Mouse (Mus musculus): ENCODE measurements at regions not wholly inside any gene's neighbourhood (a gene's known extent, or its start where the extent isn't known, plus 50 kb on each side); places are given as distances from the start of the nearest gene placed in this dataset.

DNA sequence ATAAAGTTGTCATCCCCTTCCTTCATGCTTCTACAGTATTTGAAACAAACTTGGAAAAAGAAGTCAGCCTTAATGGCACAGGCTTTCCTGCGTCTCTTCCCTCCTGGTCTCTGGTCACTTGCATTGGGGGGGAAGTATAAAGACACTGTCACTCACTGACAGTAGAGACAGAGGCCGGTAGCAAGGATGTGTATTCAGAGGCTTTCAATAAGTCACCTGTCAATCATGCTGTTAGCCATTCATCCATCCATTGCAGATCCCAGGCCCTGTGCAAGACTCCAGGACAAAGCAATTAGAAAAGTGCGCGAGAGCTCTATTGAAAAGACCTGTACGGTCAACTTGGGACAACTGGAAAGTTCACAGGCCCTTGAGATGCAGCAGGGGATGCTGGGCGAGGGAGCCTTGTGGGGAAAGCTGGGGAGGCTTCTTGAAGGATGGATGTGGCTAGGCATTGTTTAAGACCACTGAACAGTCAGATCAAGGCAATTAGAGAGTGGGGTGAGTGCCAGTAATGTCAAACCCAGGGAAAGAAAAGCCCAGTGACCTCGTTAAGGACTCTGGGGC is 212.0 kb downstream of the Pten start:
- POLR2A ChIA-PET = no interaction called here
- DNase-seq (ENCODE audit: low read depth, low spot score) (no peak), ATAC-seq (no peak)
- in situ Hi-C loops (cut with MboI; ENCODE audit: low pct_unique_long_range_greater_than_20kb) = loop anchor here (10.0 kb wide), 1 partner anchor 256 kb away; no protein-coding TSS in a partner anchor
- CTCF ChIA-PET = no interaction called here
- no peak for TF ChIP-seq CTCF (IDR thresholded peaks at IDR 0.05)
- H3K27me3 ChIP-seq = no peaks in the 10 kb centered on the region

DNA sequence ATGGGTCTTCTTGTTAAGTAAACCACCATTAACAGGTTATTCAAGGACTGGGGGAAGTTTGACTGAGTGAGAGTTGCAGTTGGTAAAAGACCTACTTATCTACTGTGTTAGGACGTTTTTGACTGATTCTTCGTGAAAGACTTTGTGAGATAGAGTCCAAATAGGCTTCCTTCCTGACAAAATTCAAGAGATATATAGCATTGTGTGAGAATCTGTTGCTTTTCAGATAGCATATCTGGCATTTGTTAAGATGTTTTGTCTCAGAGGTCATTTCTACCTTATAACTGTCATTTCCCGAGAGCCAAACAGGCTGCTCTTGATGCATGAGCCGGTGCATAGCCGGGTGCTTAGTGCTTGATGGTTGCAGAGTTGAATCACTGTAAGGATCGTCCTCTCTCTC is 214.8 kb downstream of the Pten start:
- CTCF ChIA-PET = interaction anchor here (1.0 kb wide), 1 partner anchor 15 kb away, joined by 3 read pairs; no protein-coding TSS in a partner anchor
- DNase-seq (ENCODE audit: low read depth, low spot score) = no peak
- TF ChIP-seq CTCF (IDR thresholded peaks at IDR 0.05) = no peak
- no peak for ATAC-seq
- H3K27me3 ChIP-seq = no peaks in the 10 kb centered on the region
- in situ Hi-C loops (cut with MboI; ENCODE audit: low pct_unique_long_range_greater_than_20kb) = no loop called here
- POLR2A ChIA-PET = no interaction called here

DNA sequence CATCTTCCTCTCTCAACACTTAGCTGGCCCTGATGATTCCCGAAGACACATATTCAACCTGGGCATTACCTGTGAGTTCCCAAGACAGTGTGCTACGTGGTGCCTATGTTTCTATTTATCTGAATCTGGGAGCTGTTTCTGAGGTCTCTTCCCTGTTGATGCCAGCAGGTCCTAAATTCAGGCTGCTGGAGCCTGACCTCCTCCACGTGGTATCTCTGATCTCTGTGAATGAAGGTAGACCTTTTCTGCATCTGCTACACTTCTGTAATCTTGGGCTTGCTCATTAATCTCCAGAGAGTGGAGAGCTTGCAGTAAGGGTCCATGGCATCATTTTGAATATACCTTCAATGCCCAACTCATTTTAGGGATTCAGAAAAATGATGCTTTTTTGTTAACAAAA is 215.8 kb downstream of the Pten start:
- H3K27me3 ChIP-seq = no peaks in the 10 kb centered on the region
- POLR2A ChIA-PET = no interaction called here
- DNase-seq (ENCODE audit: low read depth, low spot score) = no peak
- CTCF ChIA-PET = no interaction called here
- in situ Hi-C loops (cut with MboI; ENCODE audit: low pct_unique_long_range_greater_than_20kb) = no loop called here
- no peak for ATAC-seq
- TF ChIP-seq CTCF (IDR thresholded peaks at IDR 0.05) = no peak

DNA sequence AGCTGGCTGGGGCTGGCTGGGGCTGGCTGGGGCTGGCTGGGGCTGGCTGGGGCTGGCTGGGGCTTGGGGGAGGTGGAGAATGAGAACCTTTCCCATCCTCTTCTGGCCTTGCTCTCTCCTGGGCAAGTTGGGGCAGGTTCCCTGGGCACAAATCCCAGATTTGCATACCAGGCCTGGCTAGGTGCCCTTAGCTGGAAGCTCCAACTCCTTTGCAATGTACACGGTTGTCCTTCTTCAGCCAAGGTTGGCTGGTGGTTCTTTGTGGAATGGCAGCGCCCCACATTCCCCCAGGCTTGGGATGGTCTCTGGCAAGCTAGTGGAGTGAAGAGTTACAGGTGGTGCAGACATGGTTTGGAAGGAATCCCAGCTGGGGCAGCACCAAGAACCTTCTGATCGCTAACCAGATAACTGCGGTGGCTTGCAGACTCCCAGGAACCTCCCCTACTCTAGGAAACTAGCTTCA is 217.5 kb downstream of the Pten start:
- CTCF ChIA-PET = interaction anchor here (1.2 to 1.5 kb wide), 3 partner anchors 9 to 134 kb away, joined by 3 to 4 read pairs (median 3); no protein-coding TSS in a partner anchor
- TF ChIP-seq CTCF (IDR thresholded peaks at IDR 0.05) = no peak
- DNase-seq (ENCODE audit: low read depth, low spot score) (no peak), ATAC-seq (peak; percentile 21)
- in situ Hi-C loops (cut with MboI; ENCODE audit: low pct_unique_long_range_greater_than_20kb) = no loop called here
- no peaks in the 10 kb centered on the region for H3K27me3 ChIP-seq
- POLR2A ChIA-PET = no interaction called here

DNA sequence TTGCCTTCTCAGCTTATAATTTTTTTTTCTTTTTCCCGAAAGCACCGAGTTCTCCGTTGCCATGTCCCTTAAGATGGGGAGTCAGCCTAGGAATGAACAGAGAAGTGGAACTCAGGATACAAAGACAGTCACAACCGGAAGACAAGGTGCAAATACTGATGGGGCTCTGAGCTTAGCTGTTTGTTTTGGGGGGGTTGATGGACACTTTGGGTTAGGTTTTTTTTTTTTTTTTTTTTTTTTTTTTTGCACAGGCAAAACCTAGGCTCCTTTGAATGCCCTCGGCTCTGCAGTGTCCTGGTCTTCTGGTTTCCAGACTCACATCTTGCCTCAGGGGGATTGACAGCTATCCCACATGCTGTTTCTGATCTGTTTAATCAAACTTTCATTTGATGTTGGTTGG is 218.0 kb downstream of the Pten start:
- in situ Hi-C loops (cut with MboI; ENCODE audit: low pct_unique_long_range_greater_than_20kb) = no loop called here
- CTCF ChIA-PET = interaction anchor here (1.2 to 1.5 kb wide), 3 partner anchors 11 to 134 kb away, joined by 3 to 5 read pairs (median 3); no protein-coding TSS in a partner anchor
- DNase-seq (ENCODE audit: low read depth, low spot score) = no peak

DNA sequence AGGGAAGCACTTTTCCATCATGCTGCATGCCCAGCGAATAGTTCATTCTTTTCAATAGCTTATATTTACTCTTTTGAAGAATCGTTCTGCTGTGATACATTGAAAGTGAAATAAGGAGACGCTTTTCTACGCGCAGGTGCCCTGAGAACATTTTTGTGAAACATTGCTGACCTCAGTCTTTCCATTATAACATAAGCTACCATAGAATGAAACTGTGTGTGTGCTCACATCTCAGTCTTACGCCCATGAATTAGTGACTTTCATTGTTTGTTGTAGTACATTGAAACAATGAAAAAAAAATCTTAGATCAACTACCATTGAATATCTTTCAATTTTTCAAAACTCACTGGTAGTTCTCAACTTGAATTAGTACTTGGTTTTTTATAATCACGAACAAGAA is 219.2 kb downstream of the Pten start:
- CTCF ChIA-PET = interaction anchor here (1.3 kb wide), 1 partner anchor 9 kb away, joined by 5 read pairs; no protein-coding TSS in a partner anchor
- DNase-seq (ENCODE audit: low read depth, low spot score) (no peak), ATAC-seq (no peak)
- in situ Hi-C loops (cut with MboI; ENCODE audit: low pct_unique_long_range_greater_than_20kb) = no loop called here
- POLR2A ChIA-PET = no interaction called here
- TF ChIP-seq CTCF (IDR thresholded peaks at IDR 0.05) = no peak
- no peaks in the 10 kb centered on the region for H3K27me3 ChIP-seq

More for the DNA sequence above, 218.0 kb downstream of the Pten start:
- POLR2A ChIA-PET = interaction anchor here (0.9 kb wide), 1 partner anchor 23 kb away, joined by 3 read pairs; no protein-coding TSS in a partner anchor
- ATAC-seq = no peak
- no peak for TF ChIP-seq CTCF (IDR thresholded peaks at IDR 0.05)
- H3K27me3 ChIP-seq = no peaks in the 10 kb centered on the region

DNA sequence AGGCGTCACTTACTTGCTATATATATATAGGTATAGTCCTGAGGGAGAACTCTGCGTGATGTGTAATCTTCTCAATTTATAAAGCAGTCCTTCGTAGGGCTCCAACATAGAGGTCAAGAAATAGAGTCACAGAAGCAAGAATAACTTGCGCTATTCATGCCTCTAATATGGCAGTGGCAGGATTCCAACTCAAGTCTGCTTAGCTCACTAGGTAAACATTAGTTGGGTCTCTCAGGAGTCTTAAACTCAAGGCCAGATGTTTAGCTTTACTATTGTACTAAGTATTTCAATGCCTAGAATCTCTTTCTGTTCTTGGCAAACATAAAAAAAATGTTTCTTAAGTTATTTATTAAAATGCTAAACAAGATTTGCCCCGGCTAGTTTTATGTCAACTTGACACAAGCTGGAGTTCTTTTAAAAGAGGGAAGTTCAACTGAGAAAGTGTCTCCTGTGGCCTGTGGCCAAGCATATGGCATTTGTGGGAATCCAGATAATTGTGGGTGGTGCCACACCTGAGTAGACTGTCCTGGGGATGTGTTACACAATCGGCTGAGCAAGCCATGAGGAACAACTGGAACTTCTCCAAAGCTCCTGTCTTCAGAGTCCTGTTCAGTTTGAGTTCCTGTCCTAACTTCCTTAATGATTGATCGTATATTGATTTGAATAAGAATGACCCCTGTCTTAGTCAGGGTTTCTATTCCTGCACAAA is 220.9 kb downstream of the Pten start:
- no peak for TF ChIP-seq CTCF (IDR thresholded peaks at IDR 0.05)
- no peak for ATAC-seq
- CTCF ChIA-PET = interaction anchor here (1.6 kb wide), 1 partner anchor 24 kb away, joined by 3 read pairs; no protein-coding TSS in a partner anchor
- in situ Hi-C loops (cut with MboI; ENCODE audit: low pct_unique_long_range_greater_than_20kb) = no loop called here
- DNase-seq (ENCODE audit: low read depth, low spot score) = no peak
- POLR2A ChIA-PET = no interaction called here
- no peaks in the 10 kb centered on the region for H3K27me3 ChIP-seq

DNA sequence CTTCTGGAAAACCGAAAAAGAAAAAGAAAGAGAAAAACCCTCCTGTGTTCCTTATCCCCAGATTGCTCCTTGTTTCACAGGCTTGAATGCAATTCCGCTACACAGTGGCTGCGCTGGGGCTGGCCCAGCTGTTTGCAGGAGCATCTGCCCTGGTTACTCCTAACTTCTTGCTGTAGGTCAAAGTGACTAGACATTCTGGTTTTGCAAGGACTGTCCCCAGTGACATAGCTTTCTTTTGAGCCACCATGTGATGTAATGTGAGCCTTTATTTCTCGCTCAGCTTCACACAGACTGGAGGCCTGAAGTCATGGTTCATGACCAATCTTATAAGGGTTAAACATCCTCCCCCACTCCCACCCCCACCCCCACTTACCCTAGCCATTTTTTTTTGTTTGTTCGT is 222.8 kb downstream of the Pten start:
- CTCF ChIA-PET = interaction anchor here (1.6 to 2.1 kb wide), 2 partner anchors 9 to 12 kb away, joined by 5 to 7 read pairs; no protein-coding TSS in a partner anchor
- TF ChIP-seq CTCF (IDR thresholded peaks at IDR 0.05) = no peak
- ATAC-seq (no peak), DNase-seq (ENCODE audit: low read depth, low spot score) (no peak)
- POLR2A ChIA-PET = no interaction called here
- H3K27me3 ChIP-seq = no peaks in the 10 kb centered on the region
- in situ Hi-C loops (cut with MboI; ENCODE audit: low pct_unique_long_range_greater_than_20kb) = no loop called here

DNA sequence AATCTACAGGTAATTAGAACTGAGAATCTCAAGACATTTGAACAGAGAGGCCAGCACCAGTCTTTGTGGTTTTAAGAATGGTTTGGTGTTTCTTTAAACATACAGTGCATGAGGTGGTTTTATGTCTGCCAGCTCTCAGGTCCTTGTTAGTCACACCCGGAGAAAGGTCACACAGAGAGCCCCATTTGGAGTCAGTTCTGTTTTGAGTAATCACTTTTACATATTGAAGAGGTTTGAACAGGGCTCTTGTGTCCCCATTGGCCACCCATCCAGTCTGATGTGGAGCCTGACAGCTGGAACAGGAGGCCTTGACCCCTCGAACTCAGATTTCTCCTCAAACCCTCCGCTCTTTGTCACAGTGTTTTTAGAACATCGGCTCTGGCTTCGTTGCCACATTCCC is 231.4 kb downstream of the Pten start:
- ChIA-PET CTCF (interaction anchor here (1.6 kb wide), 1 partner anchor 8 kb away, joined by 5 read pairs; no protein-coding TSS in a partner anchor), POLR2A (no interaction called here)
- TF ChIP-seq CTCF (IDR thresholded peaks at IDR 0.05) = no peak
- ATAC-seq (no peak), DNase-seq (ENCODE audit: low read depth, low spot score) (no peak)
- H3K27me3 ChIP-seq = no peaks in the 10 kb centered on the region
- in situ Hi-C loops (cut with MboI; ENCODE audit: low pct_unique_long_range_greater_than_20kb) = no loop called here

DNA sequence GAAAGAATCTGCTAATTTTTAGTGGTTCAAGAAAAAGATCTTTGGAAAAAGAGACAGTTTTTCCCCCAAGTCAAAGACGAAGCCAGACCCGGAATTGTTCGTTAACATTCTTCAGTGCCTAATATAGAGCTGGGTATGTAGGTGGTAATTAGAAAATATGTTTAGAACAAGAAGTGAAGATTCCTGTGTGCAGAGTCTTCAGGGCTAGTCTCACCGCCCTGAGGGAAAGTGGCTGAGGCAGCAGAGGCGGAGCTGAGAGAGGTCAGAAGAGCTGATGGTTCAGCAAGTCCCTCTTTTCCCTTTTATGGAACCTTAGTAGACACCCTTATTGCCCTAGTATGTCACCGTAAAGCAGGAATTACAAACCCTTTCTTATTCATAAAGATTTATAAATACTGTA is 232.0 kb downstream of the Pten start:
- ATAC-seq (no peak), DNase-seq (ENCODE audit: low read depth, low spot score) (no peak)
- TF ChIP-seq CTCF (IDR thresholded peaks at IDR 0.05) = no peak
- ChIA-PET POLR2A (no interaction called here), CTCF (interaction anchor here (1.6 kb wide), 1 partner anchor 9 kb away, joined by 5 read pairs; no protein-coding TSS in a partner anchor)
- in situ Hi-C loops (cut with MboI; ENCODE audit: low pct_unique_long_range_greater_than_20kb) = no loop called here
- no peaks in the 10 kb centered on the region for H3K27me3 ChIP-seq

DNA sequence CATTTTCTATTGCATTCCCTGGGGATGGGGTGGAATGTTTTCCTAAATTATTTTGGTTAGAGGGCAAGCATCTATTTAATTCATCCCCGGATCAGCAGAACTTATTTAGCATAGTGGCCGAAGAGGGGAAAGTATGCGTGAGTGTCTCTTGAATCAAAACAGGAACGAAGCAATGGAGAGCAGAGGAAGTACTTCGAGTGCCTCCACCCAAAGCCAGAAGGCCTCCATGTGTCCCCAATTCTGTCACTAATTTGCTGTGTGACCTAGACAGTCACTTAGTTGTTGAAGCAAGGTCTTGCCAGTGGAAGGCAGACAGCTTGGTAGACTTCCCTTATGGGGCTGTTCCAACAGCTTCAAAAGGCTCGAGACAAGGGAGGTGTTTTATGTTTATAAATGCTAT is 233.3 kb downstream of the Pten start:
- POLR2A ChIA-PET = no interaction called here
- ATAC-seq (no peak), DNase-seq (ENCODE audit: low read depth, low spot score) (no peak)
- CTCF ChIA-PET = no interaction called here
- in situ Hi-C loops (cut with MboI; ENCODE audit: low pct_unique_long_range_greater_than_20kb) = no loop called here
- no peak for TF ChIP-seq CTCF (IDR thresholded peaks at IDR 0.05)
- no peaks in the 10 kb centered on the region for H3K27me3 ChIP-seq
